Mouse (Mus musculus) macrophage (primary cell): ENCODE data around the gene Bbox1. TPM values are rescaled to one million over a fixed set of nuclear protein-coding genes. Genes with fewer than 3 reads are reported as not detected.

ENCODE experiments used
- H3K27ac ChIP-seq: fragments of 350-480 bp; formaldehyde crosslinking; 2 replicates; pipeline ENCODE4 v1.9.0; 2021
- H3K36me3 ChIP-seq: fragments of 350-480 bp; formaldehyde crosslinking; 2 replicates; pipeline ENCODE4 v1.9.0; 2021; ENCODE audit errors: inconsistent target
- H3K4me3 ChIP-seq: fragments of 350-480 bp; formaldehyde crosslinking; 2 replicates; pipeline ENCODE4 v1.9.0; 2021; ENCODE audit errors: inconsistent target
- H3K79me2 ChIP-seq: fragments of 350-480 bp; formaldehyde crosslinking; 2 replicates; pipeline ENCODE4 v1.9.0; 2021; ENCODE audit errors: inconsistent target
- WGBS: methylation state at CpG from one replicate; pipeline ENCODE4 v1.1.7; 2026; ENCODE audit warnings: inconsistent platforms; ENCODE audit not compliant: missing documents; 5-methylcytosine and 5-hydroxymethylcytosine counted together
- polyA plus RNA-seq: library from polyadenylated mRNA; stranded (reverse); fragments of 250-400 nt; gene quantifications from 3 replicates; pipeline ENCODE4 v1.2.4, GENCODE M21; 2018; ENCODE audit warnings: inconsistent platforms
- total RNA-seq, 78 experiments: library from RNA; depleted of rRNA; stranded (reverse); fragments of 250-400 nt; gene quantifications; 1 replicate in 9 of 78; 2 replicates in 24 of 78; 3 replicates in 43 of 78; 4 replicates in 2 of 78; pipeline ENCODE4 v1.2.4; 2018; ENCODE audit warnings: inconsistent platforms in 56 of 78

The Bbox1 gene
- not detected for total RNA-seq (2018; cell fraction: chromatin; rRNA removed)
- total RNA-seq (2018; cell fraction: cytosol; rRNA removed) = not detected
- not detected for total RNA-seq (2018; cell fraction: nucleus; rRNA removed)
- polyA plus RNA-seq = not detected in 3 replicates

GRCm38 (mm10) chr2:110314509-110315155 is at the start of gene Bbox1:
Bbox1 (minus strand) TSS chr2:110314560.
- Histone ChIP-seq H3K4me3 (no peak within 1 kb of the TSS), H3K79me2 (no peaks in the 10 kb centered on the region), H3K27ac (no peak within 1 kb of the TSS), H3K36me3 (no peaks in the 10 kb centered on the region)
- WGBS = 87% methylated on average over 6 of the region's 6 CpGs

DNA sequence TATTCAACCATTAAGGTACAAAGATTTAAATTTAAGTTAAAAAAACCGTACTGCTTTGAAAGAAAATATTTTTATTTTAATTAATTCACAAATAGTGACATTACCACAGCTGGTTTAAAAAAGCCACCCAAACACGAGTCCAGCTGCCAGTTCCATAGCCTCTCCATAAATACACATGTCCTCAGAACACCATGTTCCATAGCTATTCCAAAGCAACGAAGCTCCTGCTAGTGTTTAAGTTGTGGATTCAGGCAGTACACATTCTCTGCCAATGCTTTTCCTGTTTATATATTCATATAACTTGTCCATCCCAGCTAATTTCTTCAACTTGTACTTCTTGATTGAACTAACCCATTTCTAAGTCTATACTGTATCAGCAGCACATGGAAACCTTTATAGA is 49.5 kb upstream of the Bbox1 start:
- WGBS = 79% methylated on average over 3 of the region's 3 CpGs
- Histone ChIP-seq H3K27ac (no peak overlapping the region), H3K36me3 (no peaks in the 10 kb centered on the region), H3K79me2 (no peaks in the 10 kb centered on the region), H3K4me3 (no peak overlapping the region)

GRCm38 (mm10) chr2:110362432-110363283 is 48.3 kb upstream of the Bbox1 start, which contains the start of gene Fibin:
Fibin (minus strand) TSS chr2:110363183.
- 10% methylated on average over 33 of the region's 33 CpGs for WGBS
- no peak within 1 kb of the TSS for H3K4me3 ChIP-seq
- H3K36me3 ChIP-seq = no peaks in the 10 kb centered on the region

DNA sequence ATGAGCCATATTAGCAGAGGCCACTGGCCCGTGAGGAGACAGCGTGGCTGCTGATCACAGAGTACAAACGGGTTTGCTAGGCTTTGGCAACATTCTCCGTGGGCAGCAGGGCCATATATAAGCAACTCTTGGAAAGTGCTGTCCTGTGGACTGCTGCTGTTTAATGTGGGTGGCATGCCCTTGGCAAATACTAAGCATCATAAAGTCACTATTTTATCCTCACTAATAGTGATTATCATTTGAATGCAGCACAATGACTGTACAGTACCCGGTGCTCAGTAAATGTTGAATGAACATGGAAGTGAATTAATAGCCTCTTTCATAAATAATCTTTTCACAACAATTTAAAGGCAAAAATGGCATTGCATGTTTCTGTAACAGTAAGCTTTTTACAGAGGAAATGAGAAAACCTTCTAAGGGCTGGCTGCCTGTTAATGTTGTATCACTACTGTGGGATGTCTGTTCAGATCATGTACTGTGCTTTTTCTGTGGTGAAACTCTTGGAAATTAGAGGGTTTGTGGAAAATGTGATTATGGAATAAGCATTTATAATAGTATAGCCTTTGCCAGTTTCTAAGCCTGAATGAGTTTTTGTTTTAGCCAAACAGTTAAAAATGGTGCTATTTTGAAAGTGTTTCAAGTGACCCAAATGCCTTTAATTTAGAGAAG is 39.1 kb upstream of the Bbox1 start:
- 87% methylated on average over 5 of the region's 5 CpGs for WGBS
- no peaks in the 10 kb centered on the region for H3K79me2 ChIP-seq
- no peaks in the 10 kb centered on the region for H3K36me3 ChIP-seq
- H3K4me3 ChIP-seq = no peak overlapping the region
- no peak overlapping the region for H3K27ac ChIP-seq

More at GRCm38 (mm10) chr2:110362432-110363283, 48.3 kb upstream of the Bbox1 start, which contains the start of gene Fibin:
- Histone ChIP-seq H3K79me2 (no peaks in the 10 kb centered on the region), H3K27ac (no peak within 1 kb of the TSS)

- Histone ChIP-seq H3K36me3 (no peaks in the 10 kb centered on the region), H3K4me3 (no peak overlapping the region), H3K27ac (no peak overlapping the region), H3K79me2 (no peaks in the 10 kb centered on the region)
- 86% methylated on average over 5 of the region's 5 CpGs for WGBS
These were observed 37.5 kb upstream of the Bbox1 start for GRCm38 (mm10) chr2:110351843-110352251.

DNA sequence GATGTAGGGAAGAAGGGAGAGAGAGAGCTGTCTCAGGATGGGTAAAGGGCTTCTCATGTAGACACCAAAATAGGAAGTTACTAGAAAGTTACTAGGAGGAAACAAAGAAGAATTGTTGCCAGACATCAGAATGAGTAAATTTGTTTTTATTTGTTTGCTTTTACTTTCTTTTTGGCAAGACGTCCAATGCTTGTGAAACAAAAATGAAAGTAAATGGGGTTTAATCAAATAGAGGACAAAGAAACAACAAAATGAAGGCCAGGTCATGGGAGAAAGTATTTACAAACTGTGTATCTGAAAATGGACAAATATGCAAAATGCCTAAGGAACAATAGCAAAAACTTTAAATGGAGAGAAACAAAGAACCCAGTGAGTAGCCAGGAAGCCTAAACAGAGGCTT is 37.0 kb upstream of the Bbox1 start:
- H3K36me3 ChIP-seq = no peaks in the 10 kb centered on the region

DNA sequence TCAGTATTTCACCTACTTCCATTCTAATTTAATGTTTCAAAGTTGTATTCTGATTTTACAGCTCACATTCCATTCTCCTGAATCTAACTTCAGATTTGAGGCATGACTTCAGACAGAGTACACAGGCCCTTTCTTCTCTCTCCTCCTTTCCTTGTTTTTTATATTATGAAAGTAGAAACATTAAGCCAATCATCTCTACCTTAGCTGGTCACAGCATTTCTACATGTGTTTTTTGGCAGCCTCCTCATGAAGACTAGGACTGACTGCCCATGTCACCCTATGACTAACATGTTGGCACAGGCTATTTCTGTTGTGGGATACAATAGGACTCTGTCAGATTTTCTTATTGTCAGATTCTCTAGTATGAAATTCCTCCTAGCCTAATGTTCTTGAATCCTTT is 14.6 kb upstream of the Bbox1 start:
- no peak overlapping the region for H3K4me3 ChIP-seq
- no peak overlapping the region for H3K27ac ChIP-seq
- no peaks in the 10 kb centered on the region for H3K79me2 ChIP-seq
- no peaks in the 10 kb centered on the region for H3K36me3 ChIP-seq

More for the DNA sequence above, 37.0 kb upstream of the Bbox1 start:
- 40% methylated on average over 1 of the region's 1 CpGs for WGBS
- H3K79me2 ChIP-seq = no peaks in the 10 kb centered on the region
- H3K4me3 ChIP-seq = no peak overlapping the region
- no peak overlapping the region for H3K27ac ChIP-seq

GRCm38 (mm10) chr2:110319949-110320348 is 5.6 kb upstream of the Bbox1 start:
- 87% methylated on average over 4 of the region's 4 CpGs for WGBS
- H3K27ac ChIP-seq = no peak overlapping the region
- no peaks in the 10 kb centered on the region for H3K36me3 ChIP-seq
- H3K79me2 ChIP-seq = no peaks in the 10 kb centered on the region
- H3K4me3 ChIP-seq = no peak overlapping the region

GRCm38 (mm10) chr2:110319266-110319665 is 4.9 kb upstream of the Bbox1 start:
- Histone ChIP-seq H3K4me3 (no peak overlapping the region), H3K27ac (no peak overlapping the region), H3K79me2 (no peaks in the 10 kb centered on the region), H3K36me3 (no peaks in the 10 kb centered on the region)
- 89% methylated on average over 1 of the region's 1 CpGs for WGBS

GRCm38 (mm10) chr2:110318719-110319118 is 4.4 kb upstream of the Bbox1 start:
- Histone ChIP-seq H3K4me3 (no peak overlapping the region), H3K79me2 (no peaks in the 10 kb centered on the region), H3K27ac (no peak overlapping the region), H3K36me3 (no peaks in the 10 kb centered on the region)
- WGBS = 88% methylated on average over 1 of the region's 1 CpGs

DNA sequence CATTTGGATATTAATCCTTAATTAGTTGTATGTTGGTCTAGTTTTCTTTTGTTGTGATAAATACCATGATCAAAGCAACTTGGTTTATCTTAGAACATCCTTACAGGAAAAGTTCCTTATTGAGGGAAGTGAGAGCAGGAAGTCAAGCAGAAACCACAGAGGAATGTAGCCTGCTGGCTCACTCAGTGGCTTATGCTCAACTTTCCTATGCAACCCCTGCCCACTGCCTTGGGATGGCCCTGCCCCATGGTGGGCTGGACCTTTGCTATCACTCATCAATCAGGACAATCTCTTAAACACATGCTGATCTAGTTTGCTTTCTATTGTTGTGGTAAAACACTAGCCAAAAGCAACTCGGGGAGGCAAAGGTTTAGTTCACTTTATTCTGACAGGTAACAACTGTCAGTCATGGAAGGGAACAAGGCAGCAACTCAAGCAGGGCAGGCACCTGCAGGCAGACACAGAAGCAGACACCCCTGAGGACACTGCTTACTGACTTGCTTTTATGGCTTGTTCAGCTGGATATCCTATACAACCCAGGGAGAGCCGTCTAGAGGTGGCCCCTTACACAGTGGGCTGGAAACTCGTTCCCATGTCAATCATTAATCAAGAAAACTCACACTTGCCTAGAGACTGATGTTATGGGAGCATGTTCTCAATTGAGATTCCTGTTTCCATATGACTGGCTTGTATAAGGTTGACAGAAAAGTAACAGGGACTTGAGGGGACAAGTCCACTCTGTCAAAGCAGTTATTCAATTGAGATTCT is 1.9 kb upstream of the Bbox1 start:
- Histone ChIP-seq H3K79me2 (no peaks in the 10 kb centered on the region), H3K36me3 (no peaks in the 10 kb centered on the region), H3K27ac (no peak overlapping the region), H3K4me3 (no peak overlapping the region)
- WGBS = 39% methylated on average over 3 of the region's 3 CpGs

GRCm38 (mm10) chr2:110314074-110314473 is 286 bp downstream of the Bbox1 start:
- Histone ChIP-seq H3K79me2 (no peaks in the 10 kb centered on the region), H3K36me3 (no peaks in the 10 kb centered on the region), H3K27ac (no peak overlapping the region), H3K4me3 (no peak overlapping the region)
- WGBS = 83% methylated on average over 5 of the region's 5 CpGs

- Histone ChIP-seq H3K36me3 (no peaks in the 10 kb centered on the region), H3K4me3 (no peak overlapping the region), H3K79me2 (no peaks in the 10 kb centered on the region), H3K27ac (no peak overlapping the region)
- 63% methylated on average over 2 of the region's 2 CpGs for WGBS
These were observed 995 bp downstream of the Bbox1 start for GRCm38 (mm10) chr2:110313305-110313824.
